Mouse (Mus musculus) olfactory bulb, adult 2 months (tissue): Measurements from ENCODE around the gene H3f3a. TPM values are rescaled to one million over a fixed set of nuclear protein-coding genes. Genes with fewer than 3 reads are reported as not detected.
"Not testable (repeated sequence)": the region's sequence is repeated elsewhere in the genome, so short reads cannot be mapped to it uniquely, and the experiment has no call there.

Experiments
- H3K27ac ChIP-seq: fragments of 200-500 bp; 2 replicates; pipeline ENCODE4 v1.5.1; 2012; ENCODE audit warnings: low read depth, low read length; ENCODE audit not compliant: insufficient read depth
- H3K4me1 ChIP-seq: fragments of 200-500 bp; 2 replicates; pipeline ENCODE4 v1.6.1; 2012; ENCODE audit warnings: low read length; ENCODE audit not compliant: control insufficient read depth, insufficient read depth
- H3K4me3 ChIP-seq: fragments of 200-500 bp; 2 replicates; pipeline ENCODE4 v1.5.1; 2012; ENCODE audit warnings: mild to moderate bottlenecking, low read depth, low read length, moderate library complexity; ENCODE audit not compliant: insufficient read depth
- CTCF ChIP-seq: fragments of 200-500 bp; IDR thresholded peaks from 2 replicates; pipeline ENCODE4 v1.5.1; 2012; ENCODE audit warnings: low read depth, mild to moderate bottlenecking, low read length, moderate library complexity; ENCODE audit not compliant: insufficient read depth
- POLR2A ChIP-seq: fragments of 200-500 bp; IDR thresholded peaks from 2 replicates; pipeline ENCODE4 v1.6.1; 2012; ENCODE audit warnings: mild to moderate bottlenecking, low read depth, low read length, moderate library complexity; ENCODE audit not compliant: insufficient read depth
- WGBS: fragments of 180-500 bp; shearing (Covaris S2); methylation state at CpG from one replicate; pipeline ENCODE4 v1.1.7; 2018; 5-methylcytosine and 5-hydroxymethylcytosine counted together
- polyA plus RNA-seq: library from polyadenylated mRNA; stranded (reverse); fragments of >200 nt; gene quantifications from 2 replicates; pipeline ENCODE4 v1.2.4, GENCODE M21; 2012; ENCODE audit warnings: low replicate concordance; ENCODE audit not compliant: missing spikeins, insufficient read depth, insufficient read length

H3f3a gene
- polyA plus RNA-seq, 1 experiment = not detected

- no peak overlapping the region for H3K4me3 ChIP-seq
- H3K27ac ChIP-seq = no peak overlapping the region
- H3K4me1 ChIP-seq = peaks cover 4% of the 10 kb centered on the region; the same call in 1 of the 2 replicates
- 79% methylated on average over 8 of the region's 8 CpGs for WGBS
- no peak for TF ChIP-seq CTCF
- TF ChIP-seq POLR2A = no peak
Observed at GRCm38 (mm10) chr1:180839201-180839910, 25.6 kb upstream of the H3f3a start.

- TF ChIP-seq POLR2A = no peak
- TF ChIP-seq CTCF = no peak
- Histone ChIP-seq H3K27ac (no peak overlapping the region), H3K4me3 (no peak overlapping the region), H3K4me1 (peaks cover 4% of the 10 kb centered on the region; the same call in 1 of the 2 replicates)
- 36% methylated on average over 6 of the region's 6 CpGs for WGBS
Observed at GRCm38 (mm10) chr1:180838014-180838413, 24.3 kb upstream of the H3f3a start.

GRCm38 (mm10) chr1:180837186-180837585 lies 23.4 kb upstream of the H3f3a start:
- Histone ChIP-seq H3K4me1 (peaks cover 4% of the 10 kb centered on the region; the same call in 1 of the 2 replicates), H3K27ac (no peak overlapping the region), H3K4me3 (no peak overlapping the region)
- no peak for TF ChIP-seq POLR2A
- TF ChIP-seq CTCF = no peak
- WGBS = 86% methylated on average over 5 of the region's 5 CpGs

GRCm38 (mm10) chr1:180836467-180836866 lies 22.7 kb upstream of the H3f3a start:
- 97% methylated on average over 8 of the region's 8 CpGs for WGBS
- H3K4me1 ChIP-seq, H3K4me3 ChIP-seq, H3K27ac ChIP-seq: not testable (repeated sequence)

- Histone ChIP-seq H3K4me3 (no peak overlapping the region), H3K4me1 (peaks cover 9% of the 10 kb centered on the region), H3K27ac (no peak overlapping the region)
- WGBS = 90% methylated on average over 10 of the region's 10 CpGs
- TF ChIP-seq CTCF (no peak), POLR2A (no peak)
Observed at GRCm38 (mm10) chr1:180835273-180836015, 21.7 kb upstream of the H3f3a start.

- 40% methylated on average over 14 of the region's 14 CpGs for WGBS
- TF ChIP-seq POLR2A (no peak), CTCF (no peak)
Observed at GRCm38 (mm10) chr1:180830588-180831346, 17.0 kb upstream of the H3f3a start.

GRCm38 (mm10) chr1:180830175-180830574 lies 16.4 kb upstream of the H3f3a start:
- peaks cover 12% of the 10 kb centered on the region for H3K4me1 ChIP-seq
- TF ChIP-seq POLR2A (no peak), CTCF (no peak)
- no peak overlapping the region for H3K4me3 ChIP-seq
- no peak overlapping the region for H3K27ac ChIP-seq
- 84% methylated on average over 11 of the region's 11 CpGs for WGBS

More at GRCm38 (mm10) chr1:180830588-180831346, 17.0 kb upstream of the H3f3a start:
- Histone ChIP-seq H3K4me3 (no peak overlapping the region), H3K27ac (no peak overlapping the region), H3K4me1 (peaks cover 12% of the 10 kb centered on the region)

- no peak overlapping the region for H3K27ac ChIP-seq
- TF ChIP-seq CTCF (no peak), POLR2A (no peak)
- no peak overlapping the region for H3K4me3 ChIP-seq
- 81% methylated on average over 11 of the region's 11 CpGs for WGBS
- H3K4me1 ChIP-seq = peaks cover 12% of the 10 kb centered on the region
Observed at GRCm38 (mm10) chr1:180829775-180830174, 16.0 kb upstream of the H3f3a start.

- WGBS = 94% methylated on average over 4 of the region's 4 CpGs
- TF ChIP-seq CTCF (no peak), POLR2A (no peak)
- Histone ChIP-seq H3K4me3 (no peak overlapping the region), H3K4me1 (peaks cover 12% of the 10 kb centered on the region), H3K27ac (no peak overlapping the region)
Observed at GRCm38 (mm10) chr1:180826634-180827033, 12.9 kb upstream of the H3f3a start.
